Mouse (Mus musculus): ENCODE results near the gene Gm10031.
"Not testable (repeated sequence)": the region's sequence is repeated elsewhere in the genome, so short reads cannot be mapped to it uniquely, and the experiment has no call there.

Gm10031 gene

GRCm38 (mm10) chr1:156523842-156524241 lies at the start of gene Gm10031:
Gm10031 (plus strand) TSS chr1:156524012.
- not testable (repeated sequence) for DNase-seq (ENCODE audit: low read depth)

GRCm38 (mm10) chr1:156474854-156475253 lies 49.0 kb upstream of the Gm10031 start:
- DNase-seq (ENCODE audit: low read depth) = no peak

- no peak for DNase-seq (ENCODE audit: low read depth)
Measured at GRCm38 (mm10) chr1:156476016-156476415, 47.8 kb upstream of the Gm10031 start.

- no peak for DNase-seq (ENCODE audit: low read depth)
Measured at GRCm38 (mm10) chr1:156476535-156476934, 47.3 kb upstream of the Gm10031 start.

GRCm38 (mm10) chr1:156481826-156482225 lies 42.0 kb upstream of the Gm10031 start:
- no peak for DNase-seq (ENCODE audit: low read depth)

- peak; percentile 39 for DNase-seq (ENCODE audit: low read depth)
Measured at GRCm38 (mm10) chr1:156487498-156487897, 36.3 kb upstream of the Gm10031 start.

GRCm38 (mm10) chr1:156488031-156488430 lies 35.8 kb upstream of the Gm10031 start:
- no peak for DNase-seq (ENCODE audit: low read depth)

GRCm38 (mm10) chr1:156491226-156491796 lies 32.5 kb upstream of the Gm10031 start:
- DNase-seq (ENCODE audit: low read depth) = no peak

- DNase-seq (ENCODE audit: low read depth) = no peak
Measured at GRCm38 (mm10) chr1:156495025-156495424, 28.8 kb upstream of the Gm10031 start.

GRCm38 (mm10) chr1:156496910-156497309 lies 26.9 kb upstream of the Gm10031 start:
- no peak for DNase-seq (ENCODE audit: low read depth)

GRCm38 (mm10) chr1:156504945-156505523 lies 18.8 kb upstream of the Gm10031 start:
- peak; percentile 37 for DNase-seq (ENCODE audit: low read depth)

GRCm38 (mm10) chr1:156505901-156506300 lies 17.9 kb upstream of the Gm10031 start:
- no peak for DNase-seq (ENCODE audit: low read depth)

- no peak for DNase-seq (ENCODE audit: low read depth)
Measured at GRCm38 (mm10) chr1:156507753-156508152, 16.1 kb upstream of the Gm10031 start.

- peak; percentile 25 for DNase-seq (ENCODE audit: low read depth)
Measured at GRCm38 (mm10) chr1:156520136-156520780, 3.6 kb upstream of the Gm10031 start.

- DNase-seq (ENCODE audit: low read depth) = peak; percentile 90
Measured at GRCm38 (mm10) chr1:156521796-156522517, 1.9 kb upstream of the Gm10031 start.

GRCm38 (mm10) chr1:156532476-156533175 lies 8.8 kb downstream of the Gm10031 start:
- not testable (repeated sequence) for DNase-seq (ENCODE audit: low read depth)

GRCm38 (mm10) chr1:156533483-156533882 lies 9.7 kb downstream of the Gm10031 start:
- DNase-seq (ENCODE audit: low read depth) = no peak

- DNase-seq (ENCODE audit: low read depth) = no peak
Measured at GRCm38 (mm10) chr1:156533911-156534310, 10.1 kb downstream of the Gm10031 start.

- DNase-seq (ENCODE audit: low read depth) = no peak
Measured at GRCm38 (mm10) chr1:156537031-156537430, 13.2 kb downstream of the Gm10031 start.

- no peak for DNase-seq (ENCODE audit: low read depth)
Measured at GRCm38 (mm10) chr1:156537701-156538100, 13.9 kb downstream of the Gm10031 start.

- DNase-seq (ENCODE audit: low read depth) = peak; percentile 56
Measured at GRCm38 (mm10) chr1:156538382-156538781, 14.6 kb downstream of the Gm10031 start.
